Mouse (Mus musculus): Measurements from ENCODE around the gene Nek11. TPM values are rescaled to one million over a fixed set of nuclear protein-coding genes. Genes with fewer than 3 reads are reported as not detected.

Nek11 gene
- 0.02 TPM in 1 of 2 replicates, not detected in the other for polyA plus RNA-seq (2012; rRNA removed)

GRCm38 (mm10) chr9:105395218-105395627 lies at the start of gene Nek11, which contains the start of gene Aste1:
Nek11 (minus strand) TSS chr9:105395524.
Aste1 (plus strand) TSS chr9:105395392.

GRCm38 (mm10) chr9:105144992-105145391 lies 250.3 kb downstream of the Nek11 start, which contains the start of gene 1700080E11Rik:
1700080E11Rik (minus strand) TSS chr9:105145092.

GRCm38 (mm10) chr9:105131253-105132001 lies 263.9 kb downstream of the Nek11 start, which contains the start of gene Nudt16:
Nudt16 (minus strand) TSS chr9:105131824.

Other genes with a start within 250 kb of the Nek11 start
- gene Aste1, start 132 bp downstream of the Nek11 start, polyA plus RNA-seq (2012; rRNA removed), result 1.1 and 2.2 TPM in 2 replicates
- 16.1 and 41.7 TPM in 2 replicates for gene Atp2c1, start 131.8 kb upstream of the Nek11 start, polyA plus RNA-seq (2012; rRNA removed)
- gene Pik3r4, start 247.5 kb upstream of the Nek11 start, polyA plus RNA-seq (2012; rRNA removed), result 8.1 and 9.2 TPM in 2 replicates

Measured in stomach, adult 2 months (tissue).